Mouse (Mus musculus) adrenal gland, postnatal 14 days (tissue): Measurements from ENCODE around the gene Rnf144b. TPM values are rescaled to one million over a fixed set of nuclear protein-coding genes. Genes with fewer than 3 reads are reported as not detected.

Experiments
- DNase-seq: peaks from one replicate; pipeline ENCODE4 v3.0.0; 2021; ENCODE audit warnings: mixed read lengths
- long read RNA-seq, 2 experiments: library from polyadenylated mRNA; stranded (forward); transcript quantifications; one replicate each; pipeline ENCODE4 v2.0.0; 2021
- total RNA-seq: library from RNA; stranded (reverse); gene quantifications from 2 replicates; pipeline ENCODE4 v1.2.3, GENCODE M21; 2021

The Rnf144b gene
- total RNA-seq: 8.9 and 11.7 TPM in 2 replicates
- long read RNA-seq, experiment 1, partial matches to known transcripts: 0 of 1 reads
- long read RNA-seq, experiment 1, other reads (novel, unspliced or antisense): 1 of 1 reads
- long read RNA-seq, experiment 2, partial matches to known transcripts: 0 of 5 reads
- long read RNA-seq, experiment 2, other reads (novel, unspliced or antisense): 3 of 5 reads

DNA sequence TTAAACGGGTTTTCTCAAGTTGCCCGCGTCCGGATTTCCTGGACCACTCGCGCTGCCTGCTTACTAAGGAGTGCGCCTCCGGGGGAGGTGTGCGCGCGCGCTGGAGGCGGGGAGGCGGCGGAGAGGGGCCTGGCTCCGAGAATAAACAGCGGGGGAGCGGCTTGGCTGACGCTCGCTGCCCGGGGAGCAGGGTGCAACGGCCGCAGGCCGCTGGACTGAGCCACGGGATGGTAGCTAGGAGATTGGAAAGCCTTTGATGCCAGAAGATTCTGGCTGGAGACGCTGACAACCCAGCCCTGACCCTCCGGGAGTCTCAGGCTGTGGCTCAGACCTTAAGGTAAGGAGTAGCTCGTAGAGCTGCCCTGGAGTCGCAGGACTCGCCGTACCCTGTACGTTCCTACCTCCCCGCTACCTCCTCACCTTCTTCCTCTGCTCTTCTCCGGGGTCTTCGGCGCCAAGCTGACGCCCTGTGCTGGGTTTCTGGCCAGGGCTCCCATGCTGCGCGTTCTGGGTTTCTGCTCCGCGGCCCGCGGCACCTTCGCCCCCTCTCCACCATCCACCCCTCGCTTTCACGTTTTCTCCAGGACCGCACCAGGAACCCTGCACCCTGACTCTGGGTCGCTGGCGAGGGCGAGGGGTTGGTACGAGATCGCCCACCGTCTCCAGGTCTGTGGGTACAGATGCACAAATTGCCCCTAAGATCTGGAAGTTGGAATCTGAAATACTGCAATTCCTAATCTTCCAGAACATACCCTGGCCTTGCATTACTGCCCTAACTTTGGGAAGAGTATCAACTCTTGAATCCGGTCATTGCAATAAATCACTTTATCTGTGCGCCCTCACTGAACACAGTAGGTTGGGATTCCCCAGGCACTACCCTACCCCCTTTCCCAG lies at the start of gene Rnf144b:
TSS of gene Rnf144b (plus strand) at position 120 of the 894 bp plus-strand sequence.
- DNase-seq: peak; percentile 68

GRCm38 (mm10) chr13:47076156-47076555 lies 46.3 kb upstream of the Rnf144b start:
- no peak for DNase-seq

DNA sequence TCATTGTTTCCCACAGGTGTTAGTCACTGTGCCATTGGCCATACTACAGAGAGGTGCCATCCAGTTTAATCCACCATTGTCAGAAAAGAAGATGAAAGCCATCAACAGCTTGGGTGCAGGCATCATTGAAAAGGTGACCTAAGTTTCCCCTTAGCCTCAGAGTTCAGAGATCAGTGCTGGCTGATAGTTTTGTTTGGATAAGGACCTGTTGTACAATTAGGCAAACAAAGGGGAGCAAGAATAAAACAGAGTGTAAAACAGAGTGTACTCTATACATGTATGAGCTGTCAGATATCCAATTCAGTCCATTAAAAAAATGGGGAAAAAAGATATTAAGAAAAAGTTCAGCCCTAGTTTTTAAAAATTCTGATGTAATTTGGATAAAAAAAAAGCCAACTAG lies 45.1 kb upstream of the Rnf144b start:
- no peak for DNase-seq

- no peak for DNase-seq
These were observed 43.7 kb upstream of the Rnf144b start for GRCm38 (mm10) chr13:47078799-47079198.

- DNase-seq: no peak
These were observed 41.5 kb upstream of the Rnf144b start for GRCm38 (mm10) chr13:47080905-47081505.

GRCm38 (mm10) chr13:47088433-47088832 lies 34.0 kb upstream of the Rnf144b start:
- no peak for DNase-seq

GRCm38 (mm10) chr13:47089271-47089670 lies 33.2 kb upstream of the Rnf144b start:
- DNase-seq: no peak

DNA sequence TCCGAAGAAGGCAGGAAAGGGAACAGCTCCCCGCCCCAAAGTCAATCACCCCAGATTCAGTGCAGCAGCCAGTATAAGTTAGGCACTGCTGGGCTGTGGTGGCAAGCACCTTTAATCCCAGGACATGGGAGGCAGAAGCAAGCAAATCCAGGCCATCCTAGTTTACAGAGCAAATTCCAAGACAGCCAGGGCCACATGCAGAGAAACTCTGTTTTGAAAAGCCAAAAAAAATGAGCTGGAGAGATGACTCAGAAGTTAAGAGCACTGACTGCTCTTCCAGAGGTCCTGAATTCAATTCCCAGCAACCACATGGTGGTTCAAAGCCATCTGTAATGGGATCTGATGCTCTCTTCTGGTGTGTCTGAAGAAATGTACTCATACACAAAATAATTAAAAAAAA lies 28.7 kb upstream of the Rnf144b start:
- DNase-seq: no peak

GRCm38 (mm10) chr13:47096591-47096990 lies 25.9 kb upstream of the Rnf144b start:
- DNase-seq: no peak

GRCm38 (mm10) chr13:47099265-47099664 lies 23.2 kb upstream of the Rnf144b start:
- no peak for DNase-seq

- no peak for DNase-seq
These were observed 21.9 kb upstream of the Rnf144b start for GRCm38 (mm10) chr13:47100587-47100986.

GRCm38 (mm10) chr13:47104146-47104545 lies 18.3 kb upstream of the Rnf144b start:
- DNase-seq: no peak

DNA sequence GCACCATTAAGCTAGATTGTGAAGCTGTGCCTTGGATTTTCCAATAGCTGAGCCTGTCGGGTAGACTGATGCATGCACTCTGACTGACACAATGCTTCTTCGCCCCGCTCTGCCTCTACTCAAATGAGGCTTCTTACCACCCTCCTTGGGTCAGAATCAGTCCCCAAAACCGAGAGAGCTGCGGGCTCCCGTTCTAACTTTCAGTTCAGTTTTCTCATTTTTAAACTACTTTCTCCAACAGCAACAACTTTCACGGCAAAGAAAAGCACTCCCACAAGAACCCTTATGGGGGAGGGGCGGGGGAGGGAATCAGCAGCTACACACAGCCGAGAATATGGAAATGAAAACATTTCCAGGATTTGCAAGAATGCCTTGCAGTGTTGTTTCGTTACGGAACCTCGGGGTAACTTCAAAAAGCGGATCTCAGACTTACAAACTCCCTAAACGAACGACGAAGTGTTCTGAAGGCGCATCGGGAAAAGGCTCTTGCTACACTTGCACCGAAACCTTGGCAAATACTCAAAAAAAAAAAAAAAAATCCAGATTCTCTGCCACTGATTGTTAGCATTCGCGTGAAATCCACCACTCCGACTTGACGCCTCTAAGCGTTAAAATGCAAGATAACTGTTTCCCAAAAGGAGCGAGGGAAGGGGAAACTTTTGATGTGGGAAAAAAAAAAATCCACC lies 17.5 kb upstream of the Rnf144b start:
- DNase-seq: peak; percentile 62

- peak; percentile 91 for DNase-seq
These were observed 16.5 kb upstream of the Rnf144b start, which contains the start of gene Dek for GRCm38 (mm10) chr13:47105711-47106579. Gene Dek, minus strand, starts transcription at chr13:47106201.

DNA sequence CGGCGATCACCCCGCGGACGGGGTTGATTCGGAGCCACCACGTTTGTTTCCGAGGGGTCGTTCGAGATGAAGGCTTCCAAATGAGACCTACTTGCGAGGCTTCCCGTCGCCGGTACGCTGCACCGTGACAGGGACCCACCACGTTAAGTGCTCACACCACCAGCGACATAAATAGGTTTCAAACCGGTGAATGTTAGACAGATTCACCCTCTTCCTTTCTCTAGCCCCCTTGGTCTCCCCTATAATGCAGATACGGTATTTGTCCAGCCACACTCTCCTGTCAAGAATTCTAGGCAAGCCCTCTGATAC lies 15.9 kb upstream of the Rnf144b start:
- no peak for DNase-seq

- no peak for DNase-seq
These were observed 13.2 kb upstream of the Rnf144b start for GRCm38 (mm10) chr13:47109239-47109638.

DNA sequence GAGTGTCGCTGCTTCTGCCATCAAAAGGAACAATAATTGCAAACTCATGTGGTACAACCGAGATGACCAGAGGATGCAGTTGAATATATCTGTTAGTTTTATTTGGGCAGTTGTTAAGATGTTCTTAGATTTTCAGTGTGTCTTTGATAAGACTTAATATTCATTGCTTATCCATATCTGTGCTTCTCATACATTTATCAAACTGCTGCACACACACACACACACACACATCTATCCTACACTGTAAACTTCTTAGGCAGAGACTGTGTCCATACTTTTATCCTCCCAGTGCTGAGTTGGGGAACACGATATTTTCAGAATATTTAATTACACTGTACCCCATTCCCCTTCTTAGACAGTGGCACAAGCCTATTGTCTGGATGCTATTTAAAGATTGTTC lies 11.3 kb upstream of the Rnf144b start:
- no peak for DNase-seq

DNA sequence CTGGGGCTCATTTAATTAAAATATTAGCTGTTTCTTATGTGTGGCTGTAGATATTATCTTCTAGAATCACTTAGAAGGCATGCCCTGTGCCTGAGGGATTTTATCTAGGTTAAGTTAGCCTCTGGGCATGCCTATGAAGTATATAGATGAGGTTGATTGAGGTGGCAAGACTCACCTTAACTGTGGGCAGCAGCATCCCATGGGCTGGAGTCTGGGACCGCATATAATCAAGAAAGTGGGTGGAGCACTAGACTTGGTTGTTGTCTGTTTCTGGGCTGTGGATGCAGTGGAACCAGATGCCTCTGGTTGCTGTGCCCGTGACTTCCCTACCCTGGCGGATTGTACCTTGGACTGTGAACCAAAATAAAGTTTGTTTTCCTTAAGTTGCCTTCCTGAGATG lies 10.4 kb upstream of the Rnf144b start:
- no peak for DNase-seq

- no peak for DNase-seq
These were observed 9.5 kb upstream of the Rnf144b start for GRCm38 (mm10) chr13:47112924-47113323.

DNA sequence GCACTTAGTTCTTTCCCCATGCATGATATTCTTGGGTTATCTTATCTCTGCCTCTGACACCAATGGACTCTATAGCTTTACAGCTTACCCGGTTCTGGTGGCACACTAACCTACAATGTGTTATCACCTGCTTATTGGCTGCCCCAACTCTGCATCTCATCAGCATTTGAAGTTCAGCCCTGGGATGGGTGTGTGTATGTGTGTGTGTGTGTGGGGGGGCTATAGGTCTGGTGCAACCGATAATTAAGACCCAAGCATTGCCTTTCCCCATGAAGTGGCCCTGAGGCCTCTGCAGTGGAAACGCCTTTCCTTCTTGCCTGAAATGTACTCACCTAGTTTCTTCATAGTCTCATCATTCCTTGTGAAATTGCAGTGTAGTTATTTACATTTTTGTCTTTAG lies 6.5 kb upstream of the Rnf144b start:
- no peak for DNase-seq

- peak; percentile 14 for DNase-seq
These were observed 1.0 kb upstream of the Rnf144b start for GRCm38 (mm10) chr13:47121333-47121889.
